In the genomic region with DNA sequence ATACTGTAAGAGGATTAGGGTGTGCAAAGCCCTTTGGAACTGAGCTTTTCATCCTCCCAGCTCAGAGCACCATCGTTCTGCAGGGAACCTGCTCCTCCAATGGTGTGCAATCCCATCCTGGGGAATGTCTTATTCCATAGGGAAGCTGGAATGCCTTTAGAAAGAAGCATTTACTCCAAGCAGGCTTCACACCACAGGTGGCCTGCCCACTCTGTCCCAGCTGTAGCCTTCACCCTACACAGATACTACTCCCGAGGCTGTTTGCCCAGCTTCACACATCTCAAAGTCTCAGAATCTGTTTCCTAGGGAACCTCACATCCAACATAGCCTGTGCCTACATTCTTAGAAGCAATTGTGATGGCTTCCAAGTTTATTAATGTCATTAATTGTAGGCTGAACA, we compare ENCODE assay signal across 22 mouse cellular contexts.
DNase-seq lines count a peak whose midpoint lies in the region; ATAC-seq lines count a peak whose summit lies in the region.
"Had no signal": no experiment of that assay in that cellular context is flagged by ENCODE, and none has a peak within 500 bp of the region (broad histone marks: within the 10 kb centered on the region; RNA-seq: fewer than 3 reads in every experiment).

No protein-coding gene starts in this region.

- no peak overlapping the region for H3K27ac ChIP-seq in forebrain, embryonic 16.5 days (ENCODE audit: low read length)
- H3K27ac ChIP-seq in forebrain, embryonic 15.5 days (replicated peaks) = no peak overlapping the region
- H3K27ac ChIP-seq: forebrain, embryonic 12.5 days; heart, embryonic 15.5 days; kidney, postnatal 0 days; layer of hippocampus, adult 2 months; limb, embryonic 13.5 days; liver, embryonic 13.5 days; lung, embryonic 15.5 days had no signal

- no peak overlapping the region for H3K9ac ChIP-seq in forebrain, embryonic 16.5 days (replicated peaks; ENCODE audit: low read depth, low read length)
- H3K9ac ChIP-seq in forebrain, embryonic 15.5 days (replicated peaks) = no peak overlapping the region
- H3K9ac ChIP-seq: forebrain, embryonic 12.5 days; heart, embryonic 15.5 days; limb, embryonic 13.5 days; liver, embryonic 13.5 days; lung, embryonic 15.5 days had no signal

- DNase-seq in left cerebral cortex, adult 11 months (ENCODE audit: low spot score) = peak; percentile 53
- DNase-seq in left cerebral cortex, postnatal 4 days = no peak
- DNase-seq in frontal cortex, postnatal 25 days (ENCODE audit: low spot score in 2 of 2) = peak; percentile 42 to 50
- DNase-seq in left cerebral cortex, postnatal 14 days (ENCODE audit: low spot score in 2 of 2) = peak; percentile 68 to 79
- peak; percentile 79 to 88 for DNase-seq in right cerebral cortex, postnatal 36 days (ENCODE audit: low spot score in 2 of 2)
- DNase-seq: adrenal gland, adult 2 months; cerebellum, adult 8-10 months; gastrocnemius, postnatal 10 days; liver, embryonic 13.5 days; thymus, postnatal 36 days had no signal

- no peak overlapping the region for H3K4me3 ChIP-seq in forebrain, embryonic 16.5 days (replicated peaks; ENCODE audit: low read length)
- H3K4me3 ChIP-seq in forebrain, embryonic 15.5 days = no peak overlapping the region
- H3K4me3 ChIP-seq: forebrain, embryonic 12.5 days; heart, embryonic 15.5 days; layer of hippocampus, adult 2 months; limb, embryonic 13.5 days; liver, embryonic 13.5 days; lung, embryonic 15.5 days had no signal

- no peaks in the 10 kb centered on the region for H3K27me3 ChIP-seq in forebrain, embryonic 16.5 days (replicated peaks; ENCODE audit: control insufficient read depth, insufficient read depth, low read length)
- no peaks in the 10 kb centered on the region for H3K27me3 ChIP-seq in forebrain, embryonic 15.5 days
- H3K27me3 ChIP-seq: heart, embryonic 15.5 days; limb, embryonic 13.5 days; liver, embryonic 13.5 days; lung, embryonic 15.5 days had no signal

- intact Hi-C loops in left cerebral cortex, postnatal 4 days (cut with DNase I) = no loop called here
- intact Hi-C loops in left cerebral cortex, postnatal 14 days (cut with DNase I) = no loop called here

- H3K9me3 ChIP-seq in forebrain, embryonic 16.5 days (ENCODE audit: control insufficient read depth, low read length) = peaks cover 7% of the 10 kb centered on the region
- H3K9me3 ChIP-seq in forebrain, embryonic 15.5 days = peaks cover 6% of the 10 kb centered on the region; the same call in 1 of the 2 replicates
- H3K9me3 ChIP-seq: heart, embryonic 15.5 days; liver, embryonic 13.5 days; lung, embryonic 15.5 days had no signal

- no peaks in the 10 kb centered on the region for H3K36me3 ChIP-seq in forebrain, embryonic 16.5 days (ENCODE audit: control insufficient read depth, insufficient read depth)
- H3K36me3 ChIP-seq in forebrain, embryonic 15.5 days = no peaks in the 10 kb centered on the region
- H3K36me3 ChIP-seq: forebrain, embryonic 12.5 days; heart, embryonic 15.5 days; liver, embryonic 13.5 days; lung, embryonic 15.5 days had no signal

- 26% methylated on average over 2 of the region's 2 CpGs for WGBS in forebrain, embryonic 16.5 days
- 34% methylated on average over 2 of the region's 2 CpGs for WGBS in forebrain, embryonic 15.5 days

- H3K4me1 ChIP-seq in forebrain, embryonic 16.5 days (replicated peaks; ENCODE audit: control insufficient read depth, insufficient read depth, low read length) = no peaks in the 10 kb centered on the region
- H3K4me1 ChIP-seq in forebrain, embryonic 15.5 days = no peaks in the 10 kb centered on the region
- H3K4me1 ChIP-seq: forebrain, embryonic 12.5 days; heart, embryonic 15.5 days; limb, embryonic 13.5 days; liver, embryonic 13.5 days had no signal

- H3K4me2 ChIP-seq in forebrain, embryonic 16.5 days (ENCODE audit: low read length) = no peak overlapping the region
- no peak overlapping the region for H3K4me2 ChIP-seq in forebrain, embryonic 15.5 days (replicated peaks)
- H3K4me2 ChIP-seq: forebrain, embryonic 12.5 days; heart, embryonic 15.5 days; limb, embryonic 13.5 days; liver, embryonic 13.5 days; lung, embryonic 15.5 days; midbrain, embryonic 11.5 days had no signal

- no peak for ATAC-seq in forebrain, embryonic 16.5 days
- ATAC-seq in granulocyte monocyte progenitor cell, adult 5-6 weeks (replicated peaks; ENCODE audit: poor library complexity, severe bottlenecking) = no peak
- no peak for ATAC-seq in forebrain, embryonic 15.5 days (replicated peaks)
- ATAC-seq: hindbrain, embryonic 16.5 days; intestine, postnatal 0 days had no signal
